Comparison of ENCODE assay signal across 8 mouse cellular contexts in the genomic region with DNA sequence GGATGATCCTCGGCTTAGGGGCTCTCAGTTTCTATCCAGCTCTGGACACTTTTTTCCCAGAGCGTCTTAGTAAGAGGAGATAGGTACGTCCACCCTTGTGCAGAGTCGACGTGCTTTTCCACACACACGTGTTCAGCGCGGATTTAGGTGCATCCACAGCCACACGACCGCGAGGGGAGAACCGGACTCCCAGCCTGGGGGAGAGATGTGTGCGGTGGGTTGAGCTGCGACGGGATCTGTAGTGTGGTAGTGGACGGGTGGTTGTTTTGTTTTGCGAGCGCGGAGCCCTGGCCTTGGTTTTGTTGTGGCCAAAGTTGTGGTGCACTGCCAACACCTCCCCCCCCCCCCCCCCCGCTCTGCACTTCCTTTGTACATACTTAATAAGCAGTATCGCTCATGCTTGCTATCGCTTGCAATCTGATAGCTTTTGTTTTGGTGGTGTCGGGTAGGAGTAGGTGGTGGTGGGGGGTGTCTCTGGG. TPM values are rescaled to one million over a fixed set of nuclear protein-coding genes. Genes with fewer than 3 reads are reported as not detected.
DNase-seq lines count a peak whose midpoint lies in the region; ATAC-seq and TF ChIP-seq lines count a peak whose summit lies in the region.

No protein-coding gene starts in this region.

- no peaks in the 10 kb centered on the region for H3K36me3 ChIP-seq in hindbrain, embryonic 14.5 days (replicated peaks; ENCODE audit: control insufficient read depth, insufficient read depth)
- no peaks in the 10 kb centered on the region for H3K36me3 ChIP-seq in liver, embryonic 14.5 days (replicated peaks; ENCODE audit: control insufficient read depth, insufficient read depth, low read depth)
- no peaks in the 10 kb centered on the region for H3K36me3 ChIP-seq in neural tube, embryonic 14.5 days (ENCODE audit: control insufficient read depth, insufficient read depth, low read length)

- no peaks in the 10 kb centered on the region for H3K9me3 ChIP-seq in hindbrain, embryonic 14.5 days (ENCODE audit: control insufficient read depth, low read length)
- no peaks in the 10 kb centered on the region for H3K9me3 ChIP-seq in liver, embryonic 14.5 days (ENCODE audit: control insufficient read depth, low read length)
- H3K9me3 ChIP-seq in neural tube, embryonic 14.5 days (ENCODE audit: control insufficient read depth, low read length) = no peaks in the 10 kb centered on the region

- peak overlapping the region; percentile 92 for H3K9ac ChIP-seq in hindbrain, embryonic 14.5 days
- H3K9ac ChIP-seq in liver, embryonic 14.5 days (replicated peaks) = peak overlapping the region; percentile 74
- peak overlapping the region; percentile 94 for H3K9ac ChIP-seq in neural tube, embryonic 14.5 days (replicated peaks; ENCODE audit: low read depth, low read length)

- no peak for TF ChIP-seq CTCF in liver, embryonic 14.5 days (IDR thresholded peaks at IDR 0.05; ENCODE audit: low read depth)

- H3K27ac ChIP-seq in hindbrain, embryonic 14.5 days = no peak overlapping the region
- no peak overlapping the region for H3K27ac ChIP-seq in liver, embryonic 14.5 days
- no peak overlapping the region for H3K27ac ChIP-seq in neural tube, embryonic 14.5 days (ENCODE audit: low read depth, low read length)

- H3K4me2 ChIP-seq in hindbrain, embryonic 14.5 days (replicated peaks) = peak overlapping the region; percentile 95
- H3K4me2 ChIP-seq in liver, embryonic 14.5 days (ENCODE audit: low read depth) = peak overlapping the region; percentile 90
- H3K4me2 ChIP-seq in neural tube, embryonic 14.5 days (ENCODE audit: low read depth, low read length) = peak overlapping the region; percentile 100

- 0 out of 2 replicates have a peak, but pooled peaks cover 2% of the 10 kb centered on the region for H3K27me3 ChIP-seq in hindbrain, embryonic 14.5 days (ENCODE audit: control insufficient read depth, insufficient read depth, low read length)
- H3K27me3 ChIP-seq in liver, embryonic 14.5 days (ENCODE audit: control insufficient read depth, insufficient read depth, low read length) = peaks cover 3% of the 10 kb centered on the region
- no peaks in the 10 kb centered on the region for H3K27me3 ChIP-seq in neural tube, embryonic 14.5 days (ENCODE audit: control insufficient read depth, insufficient read depth, low read length)

- H3K4me1 ChIP-seq in hindbrain, embryonic 14.5 days (replicated peaks; ENCODE audit: control insufficient read depth, insufficient read depth, low read length) = peaks cover 42% of the 10 kb centered on the region
- H3K4me1 ChIP-seq in liver, embryonic 14.5 days (replicated peaks; ENCODE audit: control insufficient read depth in 2 of 2, insufficient read depth in 2 of 2, low read length in 1 of 2) = peaks cover 0 to 26% of the 10 kb centered on the region in 2 experiments; a peak in 3 of 4 replicates
- H3K4me1 ChIP-seq in neural tube, embryonic 14.5 days (ENCODE audit: control insufficient read depth, insufficient read depth, low read length) = peaks cover 23% of the 10 kb centered on the region

- peak; percentile 57 for DNase-seq in retina, postnatal 1 day
- DNase-seq in retina, embryonic 14.5 days (ENCODE audit: low spot score) = no peak
- peak; percentile 44 for DNase-seq in embryo, embryonic 11 days
- DNase-seq in hindbrain, embryonic 14.5 days (ENCODE audit: low spot score) = no peak
- DNase-seq in liver, embryonic 14.5 days (ENCODE audit: low read depth in 3 of 3, low spot score in 3 of 3) = no peak
- no peak for DNase-seq in left cerebral cortex, adult 11 months (ENCODE audit: low spot score)
- DNase-seq in yolk sac, embryonic 10.5 days (ENCODE audit: low spot score) = no peak

- peak overlapping the region; percentile 77 for H3K4me3 ChIP-seq in hindbrain, embryonic 14.5 days (replicated peaks; ENCODE audit: low read length)
- H3K4me3 ChIP-seq in liver, embryonic 14.5 days (ENCODE audit: insufficient read depth in 1 of 2, low read depth in 2 of 2, low read length in 2 of 2) = peak overlapping the region; percentile 73 to 82
- H3K4me3 ChIP-seq in neural tube, embryonic 14.5 days (ENCODE audit: low read depth, low read length) = peak overlapping the region; percentile 73

- no peak for ATAC-seq in hindbrain, embryonic 14.5 days (ENCODE audit: low FRiP score)
- ATAC-seq in liver, embryonic 14.5 days (ENCODE audit: insufficient read depth) = no peak
- no peak for ATAC-seq in neural tube, embryonic 14.5 days (ENCODE audit: low read depth)

- WGBS in hindbrain, embryonic 14.5 days = under 1% methylated on average over 22 of the region's 23 CpGs
- under 1% methylated on average over 23 of the region's 23 CpGs for WGBS in liver, embryonic 14.5 days (ENCODE audit: insufficient replicate concordance)
- WGBS in neural tube, embryonic 14.5 days = under 1% methylated on average over 23 of the region's 23 CpGs

- no peak for TF ChIP-seq EP300 in liver, embryonic 14.5 days (IDR thresholded peaks at IDR 0.05; ENCODE audit: low read depth)

RNA-seq across cellular contexts. Expression of a gene that starts 1.2 kb away (rescaled TPM):
- polyA plus RNA-seq in hindbrain, embryonic 14.5 days (2014; fragmentation: Nextera tagmentation; extraction: Ambion mirVana) = 18.3 and 21.0 TPM in 2 replicates
- polyA plus RNA-seq in liver, embryonic 14.5 days (2012; rRNA removed) = 2.1 and 2.5 TPM in 2 replicates
- 2.3 and 2.7 TPM in 2 replicates for polyA plus RNA-seq in liver, embryonic 14.5 days (2014; fragmentation: Nextera tagmentation; extraction: Ambion mirVana)
- 21.8 and 28.5 TPM in 2 replicates for polyA plus RNA-seq in neural tube, embryonic 14.5 days (2014; fragmentation: Nextera tagmentation; extraction: Ambion mirVana)

Comparison
In these comparisons a context has a peak if more than half of its experiments do, and no peak if none do; other contexts are left out.
1. DNase-seq: peak in retina, postnatal 1 day (single experiment) and embryo, embryonic 11 days (single experiment); none in retina, embryonic 14.5 days (single experiment), hindbrain, embryonic 14.5 days (single experiment), liver, embryonic 14.5 days (0 of 3), left cerebral cortex, adult 11 months (single experiment) and yolk sac, embryonic 10.5 days (single experiment).
2. Peak in every context shown above with its lines, with median percentiles within 50 percentile points of each other: H3K4me2 ChIP-seq, H3K4me3 ChIP-seq and H3K9ac ChIP-seq.